Mouse (Mus musculus) forelimb bud, embryonic 11.5 days (tissue): Measurements from ENCODE around the gene Itch.
"Not testable (repeated sequence)": the region's sequence is repeated elsewhere in the genome, so short reads cannot be mapped to it uniquely, and the experiment has no call there.

Experiments
- DNase-seq: peaks from one replicate; pipeline ENCODE4 v3.0.0-alpha.2; 2012; ENCODE audit warnings: low read depth, low spot score

The Itch gene

DNA sequence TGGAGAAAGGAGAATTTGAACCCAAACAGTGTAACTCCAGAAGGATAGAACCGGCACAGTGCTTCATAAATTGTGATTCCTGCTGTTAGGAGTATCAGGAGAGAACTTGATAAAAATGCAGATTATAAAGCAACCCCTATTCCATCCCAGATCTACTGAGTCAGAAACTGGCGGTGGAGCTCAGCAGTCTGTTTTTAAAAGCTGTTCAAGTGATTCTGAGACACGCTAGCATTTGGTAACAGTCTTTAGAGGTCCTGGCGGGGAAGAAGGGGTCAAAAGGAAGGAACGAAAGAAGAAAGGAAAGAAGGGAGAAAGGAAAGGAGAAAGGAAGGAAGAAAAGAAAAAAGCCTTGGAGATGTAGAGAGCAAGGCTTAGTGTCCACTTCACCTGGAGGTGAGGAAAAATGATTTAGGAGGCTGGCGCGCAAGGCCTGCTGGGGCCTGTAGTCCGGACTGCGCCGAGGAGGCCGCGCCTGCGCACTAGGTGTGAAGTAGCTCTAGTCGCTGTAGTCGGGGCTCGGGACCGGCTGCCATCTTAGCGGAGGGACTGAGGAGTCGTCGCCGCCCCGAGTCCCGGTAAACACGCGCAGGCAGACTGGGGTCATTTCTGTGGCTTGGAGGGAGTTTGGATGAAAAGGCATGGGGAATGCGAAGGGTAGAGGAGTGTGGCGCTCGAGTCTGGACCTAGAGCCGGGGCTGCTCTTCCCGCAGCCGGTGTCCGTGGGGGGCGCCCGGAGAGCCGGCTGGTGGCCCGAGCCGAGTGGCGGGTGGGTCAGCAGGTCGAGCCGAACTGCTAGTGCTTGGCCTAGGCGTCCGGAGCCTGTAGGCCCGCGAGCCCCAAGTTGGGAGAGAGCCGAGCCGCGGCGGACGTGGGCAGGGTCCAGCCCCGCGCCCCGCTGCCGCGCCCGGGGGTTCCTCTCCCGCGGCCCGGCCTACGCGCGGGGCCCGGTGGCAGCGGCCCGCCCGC is at the start of gene Itch:
TSS of gene Itch (plus strand) at position 499 of the 966 bp plus-strand sequence.
- peak; percentile 95 for DNase-seq

DNA sequence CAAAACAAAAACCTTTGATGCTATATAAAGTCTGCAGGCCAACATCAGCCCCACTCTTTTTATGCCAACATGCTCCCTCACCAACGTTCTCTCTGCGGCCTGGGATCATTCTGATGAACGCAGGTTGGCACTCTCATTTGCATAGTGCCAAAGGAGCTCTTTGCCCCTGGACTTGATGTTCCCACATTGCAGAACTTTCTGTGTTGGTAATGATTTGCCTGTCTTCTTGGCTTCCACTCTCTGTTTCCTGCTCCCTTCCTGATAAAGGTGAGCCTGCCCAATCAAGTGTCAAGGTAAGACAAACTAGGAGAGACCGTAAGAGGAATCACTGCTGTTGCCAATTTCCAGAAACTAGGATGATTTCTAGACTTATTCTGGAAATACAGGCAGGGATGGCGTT is 48.8 kb upstream of the Itch start:
- no peak for DNase-seq

DNA sequence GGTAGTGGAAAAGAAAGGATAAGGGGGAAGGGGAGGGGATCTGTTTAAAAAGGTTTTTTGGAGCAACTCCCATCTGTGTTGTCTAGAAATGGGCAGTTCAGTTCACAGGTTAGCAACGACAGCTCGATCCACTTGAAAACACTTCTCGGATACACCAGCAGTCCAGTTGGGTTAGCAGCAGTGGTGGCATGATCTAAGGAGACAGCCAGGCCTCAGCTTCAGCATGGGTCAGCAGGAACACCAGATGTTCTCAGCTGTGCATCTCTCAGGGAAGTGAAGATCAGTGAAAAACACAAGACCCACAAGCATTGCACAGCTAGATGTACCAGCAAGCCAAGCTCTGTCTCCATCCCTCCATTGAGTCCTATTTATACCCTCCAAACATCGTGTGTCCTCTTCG is 47.0 kb upstream of the Itch start:
- DNase-seq = no peak

DNA sequence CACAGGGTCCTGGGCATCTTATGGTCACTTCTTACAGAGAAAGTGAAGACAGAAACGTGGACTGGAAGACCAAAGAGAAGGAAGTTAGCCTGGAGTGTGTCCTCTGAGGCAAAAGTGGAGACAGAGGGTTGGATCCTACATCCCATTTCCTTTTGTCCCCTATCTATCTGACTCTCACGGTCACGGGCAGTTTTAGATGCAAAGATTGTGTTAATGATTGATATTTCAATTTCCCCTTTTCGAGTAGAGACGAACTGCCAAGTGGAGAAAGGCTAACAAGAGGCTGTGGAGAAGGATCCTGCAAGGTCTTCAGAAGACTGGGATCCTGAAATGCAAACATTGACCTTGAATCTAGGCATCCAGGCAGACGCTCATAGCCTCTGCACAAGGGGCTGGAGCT is 45.0 kb upstream of the Itch start:
- DNase-seq = no peak

DNA sequence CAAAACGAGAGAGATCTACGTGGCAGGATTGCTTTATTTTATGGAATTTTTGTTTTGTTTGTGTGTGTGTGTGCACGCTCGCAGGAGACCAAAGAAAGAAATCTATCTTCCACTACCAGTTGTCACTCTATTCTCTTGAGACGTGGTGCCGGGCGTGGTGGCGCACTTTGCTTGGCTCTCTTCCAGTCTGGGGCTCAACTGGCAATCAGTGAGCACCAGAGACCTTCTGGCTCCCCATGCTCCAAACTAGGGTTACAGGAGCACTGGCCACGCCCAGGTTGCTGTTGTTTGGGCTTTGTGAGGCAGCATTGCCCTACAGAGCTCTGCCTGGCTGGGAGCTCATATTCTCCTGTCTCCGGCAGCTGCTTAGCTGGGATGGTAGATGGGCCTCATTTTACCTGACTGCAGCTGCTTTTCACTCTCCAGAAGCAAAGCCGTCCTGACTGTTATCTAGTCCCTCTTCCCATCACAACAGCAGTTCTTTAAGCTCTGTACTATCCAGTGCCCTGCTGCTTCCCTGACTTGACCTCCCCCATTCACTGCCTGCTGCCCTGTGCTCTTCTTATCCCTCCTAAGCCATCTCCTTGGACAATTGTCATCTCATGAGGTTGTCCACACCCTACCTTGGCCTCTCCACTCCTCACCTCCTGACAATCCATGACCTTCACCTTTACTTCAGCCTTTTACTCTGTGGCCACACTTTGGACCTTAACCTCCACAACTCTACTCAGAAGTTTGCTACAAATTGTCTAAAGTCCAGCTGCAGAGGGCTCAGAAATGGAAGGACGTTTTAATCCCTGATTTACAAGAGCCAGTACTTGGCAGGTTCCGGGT is 42.2 kb upstream of the Itch start:
- DNase-seq = no peak

DNA sequence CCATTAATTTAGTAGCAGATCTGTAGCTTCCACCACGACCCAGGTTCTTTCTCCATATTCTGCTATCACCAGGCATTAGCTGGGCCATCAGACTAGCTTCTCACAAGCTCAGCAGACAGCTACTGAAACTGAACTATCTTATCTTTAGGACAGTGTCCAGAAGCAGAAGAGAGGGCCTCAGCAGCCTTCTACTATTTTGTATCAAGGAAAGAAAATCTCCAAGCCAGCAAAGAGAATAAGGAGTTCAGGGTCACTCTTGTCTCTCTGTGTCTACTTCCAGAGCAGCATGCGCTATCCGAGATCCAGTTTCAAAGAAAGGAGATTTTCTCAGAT is 41.6 kb upstream of the Itch start:
- no peak for DNase-seq

DNA sequence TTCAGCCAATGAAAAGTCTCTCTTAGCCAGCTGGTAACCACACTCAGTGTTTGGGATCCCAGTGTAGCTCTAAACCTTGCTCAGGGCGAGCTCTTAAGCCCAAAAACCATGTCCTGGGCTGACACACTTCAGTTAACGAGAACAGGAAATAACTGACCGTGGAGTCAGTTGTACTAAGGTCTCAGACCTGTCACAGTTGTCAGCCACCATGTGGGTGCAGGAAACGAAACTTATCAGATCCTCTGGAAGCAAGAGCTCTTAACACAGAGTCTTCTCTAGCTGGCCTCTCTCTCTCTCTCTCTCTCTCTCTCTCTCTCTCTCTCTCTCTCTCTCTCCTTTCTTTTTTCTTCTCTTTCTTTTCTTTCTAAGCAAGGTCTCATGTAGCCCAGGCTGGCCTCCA is 39.9 kb upstream of the Itch start:
- no peak for DNase-seq

DNA sequence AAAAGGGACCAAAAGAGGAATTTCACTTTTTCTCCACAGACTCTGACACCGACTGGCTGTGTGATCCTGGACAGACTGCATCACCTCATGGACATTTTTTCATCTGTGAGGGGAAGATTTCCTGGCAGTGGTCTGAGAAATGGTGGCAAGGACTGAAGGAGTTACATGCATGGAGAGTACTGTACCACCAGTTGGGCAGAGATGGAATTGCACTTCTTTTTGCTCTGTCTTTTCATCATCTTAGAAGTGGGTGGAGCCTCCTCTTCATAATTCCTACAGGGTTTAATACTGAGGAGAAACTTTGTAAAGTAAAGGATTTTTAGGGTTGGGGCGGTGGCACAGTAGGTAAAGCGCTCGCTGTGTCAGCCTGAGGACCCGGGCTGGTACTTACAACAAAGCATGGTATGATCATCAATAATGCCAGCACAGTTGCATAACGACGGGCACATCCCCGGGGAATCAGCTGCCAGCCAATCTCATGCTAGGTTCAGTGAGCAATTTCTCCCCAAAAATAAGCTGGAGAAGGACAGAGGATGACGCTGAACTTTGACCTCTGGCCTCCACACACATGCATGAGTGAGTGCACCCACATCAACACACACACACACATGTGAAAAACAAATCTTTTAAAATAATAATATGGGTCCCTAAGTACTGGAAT is 34.5 kb upstream of the Itch start:
- no peak for DNase-seq

DNA sequence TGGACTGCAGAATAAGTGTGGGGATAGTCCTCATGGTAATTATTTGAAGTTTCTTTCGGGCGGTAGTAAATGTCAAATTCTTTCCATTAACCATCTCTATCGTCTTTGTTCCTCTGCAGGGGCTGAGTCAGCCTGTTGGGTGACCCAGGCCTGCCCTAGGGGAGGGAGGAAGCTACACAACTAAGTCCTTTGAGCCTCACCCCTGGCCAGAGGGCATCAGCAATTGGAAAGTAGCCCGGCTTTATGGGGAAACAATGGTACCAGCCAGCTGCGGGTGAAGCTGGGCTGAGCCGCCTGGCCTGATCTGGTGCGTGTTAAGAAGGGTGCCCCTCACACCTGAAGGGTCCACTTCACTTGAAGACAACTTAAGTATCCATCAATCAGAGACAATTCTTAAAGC is 33.9 kb upstream of the Itch start:
- no peak for DNase-seq

DNA sequence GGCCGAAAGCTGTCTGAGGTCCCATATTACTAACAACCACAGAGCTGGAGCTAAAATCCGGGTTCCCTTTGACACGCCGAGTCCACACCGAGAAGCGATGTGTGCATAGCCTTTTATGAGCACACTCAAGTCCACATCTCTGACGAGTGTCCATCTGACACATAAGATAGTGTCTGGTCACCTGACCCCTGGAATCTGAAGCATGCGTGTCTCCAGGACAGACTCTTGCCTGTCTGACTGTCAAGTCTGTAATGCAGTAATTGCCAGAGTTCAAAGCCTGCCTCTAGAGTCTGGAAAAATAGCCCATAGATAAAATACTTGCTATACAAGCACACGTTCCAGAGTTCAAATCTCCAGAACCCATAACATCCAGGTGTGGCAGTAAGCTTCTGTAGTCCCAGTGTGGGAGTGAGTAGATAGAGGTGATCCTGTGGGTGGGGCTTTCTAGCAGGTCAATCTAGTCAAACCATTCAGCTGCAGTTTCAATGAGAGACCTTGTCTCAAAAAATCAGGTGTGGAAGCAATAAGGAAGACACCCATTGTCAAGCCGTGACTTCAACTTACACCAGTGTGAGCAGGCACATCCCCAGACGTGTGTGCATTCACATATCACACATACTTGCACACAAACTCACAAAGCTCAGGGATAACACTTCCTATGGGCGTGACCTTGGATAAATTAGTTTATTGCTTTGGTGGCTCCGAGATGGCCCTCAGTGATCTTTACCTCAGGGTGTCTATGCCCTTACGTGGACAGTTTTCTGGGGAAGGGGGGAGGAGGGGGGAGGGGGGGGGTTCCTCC is 33.1 kb upstream of the Itch start:
- DNase-seq = no peak

DNA sequence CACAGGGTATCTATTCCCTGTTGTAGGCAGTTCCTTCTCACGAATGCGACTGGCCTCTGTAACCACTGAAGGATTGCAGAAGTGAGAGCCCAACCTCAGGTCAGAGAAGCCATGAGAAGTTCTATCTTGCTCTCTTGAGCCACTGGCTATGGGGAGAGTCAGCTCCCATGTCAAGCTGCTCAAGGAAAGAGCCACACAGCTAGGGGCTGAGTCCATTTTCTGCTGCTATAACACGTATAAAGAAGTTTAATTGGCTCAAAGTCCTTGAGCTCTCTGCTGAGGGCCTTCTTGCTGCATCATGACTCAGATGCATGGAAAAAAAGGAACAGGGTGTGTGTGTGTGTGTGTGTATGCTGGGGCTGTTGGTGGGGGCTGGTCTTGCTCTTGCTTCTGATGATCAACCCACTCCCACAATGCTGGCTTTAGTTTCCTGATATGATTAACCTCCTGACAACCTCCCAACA is 32.5 kb upstream of the Itch start:
- DNase-seq = no peak

DNA sequence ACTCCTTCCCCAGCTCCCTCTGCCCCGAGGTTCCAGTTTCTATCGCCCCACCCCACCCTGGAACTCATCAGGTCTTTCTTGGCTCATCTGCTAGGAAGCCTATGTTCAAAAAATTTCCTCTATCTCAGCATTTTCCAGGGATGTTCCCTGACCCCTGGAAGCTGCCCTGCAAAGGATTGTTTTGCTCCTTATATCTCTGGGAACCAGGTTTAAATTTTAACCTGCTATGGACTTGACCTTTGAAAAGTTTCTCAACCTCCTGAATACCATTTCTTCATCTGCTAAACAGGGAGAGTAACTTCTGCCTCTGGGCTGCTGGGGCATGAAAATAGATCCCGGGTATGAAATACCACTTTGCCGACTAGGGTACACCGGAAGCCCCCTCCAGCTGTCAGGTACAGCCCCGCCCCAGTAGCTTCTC is 31.5 kb upstream of the Itch start:
- no peak for DNase-seq

DNA sequence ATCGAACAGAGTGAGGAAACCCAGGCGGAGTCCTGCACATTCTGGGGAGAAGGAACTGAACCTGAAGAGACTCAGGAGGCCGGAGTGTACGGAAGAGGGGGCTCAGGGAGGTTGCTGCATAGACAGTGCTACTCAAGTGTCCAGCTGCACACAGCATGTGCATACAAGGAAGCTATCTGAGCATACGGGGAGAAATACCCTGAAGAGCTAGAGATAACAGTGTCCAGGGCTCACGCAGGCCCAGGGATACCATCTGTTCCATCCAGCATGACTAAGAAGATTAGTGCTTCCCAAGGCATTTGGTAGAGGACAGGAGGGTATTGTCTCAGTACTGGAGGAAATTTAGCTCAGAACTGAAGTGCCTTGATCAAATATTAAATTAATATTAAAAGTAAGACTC is 29.7 kb upstream of the Itch start:
- DNase-seq = no peak

DNA sequence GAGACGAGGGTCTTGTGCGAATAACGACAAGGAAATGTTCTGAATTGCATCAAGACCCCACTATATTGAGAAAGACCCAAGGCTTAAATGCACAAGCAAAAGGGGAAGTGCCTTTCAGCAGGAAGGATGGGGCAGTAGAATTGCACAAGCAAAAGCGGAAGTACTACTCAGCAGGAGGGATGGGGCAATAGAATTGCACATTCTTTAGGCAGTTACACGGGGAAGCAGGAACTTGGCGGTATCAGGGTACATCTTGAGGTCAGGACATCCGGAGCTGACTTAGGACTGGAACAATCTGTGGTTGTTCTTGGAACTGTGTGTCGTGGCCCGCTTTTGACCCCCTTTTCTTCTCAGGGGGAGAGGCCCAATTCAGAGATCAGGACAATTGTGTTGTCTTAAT is 26.0 kb upstream of the Itch start:
- not testable (repeated sequence) for DNase-seq

DNA sequence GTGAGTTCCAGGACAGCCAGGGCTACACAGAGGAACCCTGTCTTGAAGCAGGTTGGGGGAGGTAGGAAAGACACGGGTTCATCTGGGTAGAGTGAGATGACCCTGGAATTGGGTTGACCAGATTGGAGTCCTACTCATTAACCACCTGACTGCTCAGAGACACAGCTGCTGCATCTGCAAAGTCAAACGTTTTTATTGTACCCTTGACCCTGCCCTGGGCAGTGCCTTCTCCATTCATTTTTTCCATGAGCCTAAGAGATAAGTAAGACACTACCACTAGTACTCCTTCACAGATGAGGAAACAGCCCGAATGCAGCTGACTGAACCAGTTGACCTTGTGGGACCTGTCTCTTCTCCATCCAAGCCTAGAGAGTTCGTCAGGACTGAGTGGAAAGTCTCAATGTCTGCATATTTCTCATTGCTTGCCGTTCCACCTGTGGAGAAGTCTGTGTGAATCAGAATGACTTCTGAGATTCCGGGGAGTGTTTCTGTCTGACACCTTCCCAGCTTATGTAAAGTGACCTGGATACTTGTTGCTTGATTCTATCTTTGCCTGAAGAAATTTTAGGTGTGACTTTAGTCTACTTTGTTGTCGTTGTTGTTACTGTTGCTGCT is 18.0 kb upstream of the Itch start:
- no peak for DNase-seq

DNA sequence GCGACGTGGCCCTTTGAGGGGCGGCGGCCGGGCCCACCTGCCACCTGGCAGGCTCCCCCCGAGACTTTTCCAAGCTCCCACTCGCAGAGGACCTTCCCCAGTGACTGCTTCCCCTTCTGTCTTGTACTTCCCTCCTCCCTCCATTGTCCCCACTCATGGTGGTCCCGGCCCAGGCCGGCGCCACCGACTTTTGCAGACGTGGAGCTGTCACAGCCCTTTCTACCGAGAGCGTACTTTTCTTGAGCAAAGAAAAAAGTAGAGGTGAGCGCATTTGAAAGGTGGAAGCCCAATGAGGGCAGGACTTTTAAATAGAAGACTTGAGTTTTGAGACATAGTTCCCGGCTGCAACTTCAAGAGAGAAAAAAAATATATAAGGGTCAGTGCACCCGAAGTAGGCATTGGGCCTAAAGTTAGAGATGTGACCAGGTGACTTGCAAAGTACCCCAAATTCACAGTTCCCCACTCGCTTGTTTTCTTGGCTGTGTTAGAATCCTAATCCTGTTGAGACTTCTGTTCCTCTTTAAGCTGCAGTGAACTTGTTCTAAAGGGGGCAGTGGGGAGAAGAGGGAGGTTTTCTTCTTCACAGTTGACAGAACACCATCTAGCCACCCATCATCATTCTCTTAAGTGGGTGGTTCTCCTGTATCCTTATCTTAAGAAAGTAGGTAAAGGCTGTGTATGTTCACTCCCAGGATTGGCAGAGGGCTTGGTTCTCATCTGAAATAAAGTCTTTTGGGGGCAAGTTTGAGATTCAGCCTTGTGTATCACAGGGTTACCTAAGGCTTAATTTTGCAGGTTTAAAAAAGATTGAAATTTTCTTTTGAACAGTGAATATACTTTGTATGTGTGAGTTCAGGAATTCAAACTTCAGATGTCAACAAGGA is 910 bp downstream of the Itch start:
- peak; percentile 32 for DNase-seq

DNA sequence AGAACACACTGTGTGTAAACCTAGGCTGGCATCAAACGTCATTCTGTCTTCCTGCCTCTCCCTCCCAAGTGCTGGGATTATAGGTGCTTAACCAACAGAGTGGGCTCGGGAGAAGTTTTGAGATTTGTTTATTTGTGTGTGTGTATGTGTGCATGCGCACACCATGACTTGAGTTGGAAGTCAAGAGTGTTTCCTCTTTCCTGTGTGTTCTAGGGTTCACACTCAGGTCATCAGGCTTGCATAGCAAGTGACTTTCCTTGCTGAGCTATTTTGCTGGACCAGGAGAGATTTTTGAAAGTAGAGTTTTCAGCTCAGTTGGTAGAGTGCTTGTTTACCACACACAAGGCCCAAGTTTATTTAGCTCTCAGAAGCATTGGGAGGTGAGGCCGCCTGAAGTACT is 1.8 kb downstream of the Itch start:
- DNase-seq = no peak

DNA sequence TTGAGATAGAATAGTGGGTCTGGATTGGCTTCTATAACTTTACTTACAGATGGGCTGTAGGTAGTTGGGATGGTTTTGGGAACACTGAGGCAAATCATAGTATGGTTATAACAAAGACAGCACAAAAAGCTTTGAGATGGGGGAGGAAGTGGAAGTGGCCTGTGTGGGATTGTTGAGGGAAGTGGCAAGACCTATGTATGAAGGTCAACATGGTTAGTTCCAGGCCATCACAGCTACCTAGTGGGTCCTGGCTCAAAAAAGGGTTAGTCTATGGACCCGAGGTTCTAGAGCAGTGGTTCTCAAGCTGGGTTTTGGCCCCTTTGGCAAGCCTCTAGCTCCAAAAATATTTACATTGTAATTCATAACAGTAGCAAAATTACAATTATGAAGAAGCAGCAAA is 2.2 kb downstream of the Itch start:
- no peak for DNase-seq

DNA sequence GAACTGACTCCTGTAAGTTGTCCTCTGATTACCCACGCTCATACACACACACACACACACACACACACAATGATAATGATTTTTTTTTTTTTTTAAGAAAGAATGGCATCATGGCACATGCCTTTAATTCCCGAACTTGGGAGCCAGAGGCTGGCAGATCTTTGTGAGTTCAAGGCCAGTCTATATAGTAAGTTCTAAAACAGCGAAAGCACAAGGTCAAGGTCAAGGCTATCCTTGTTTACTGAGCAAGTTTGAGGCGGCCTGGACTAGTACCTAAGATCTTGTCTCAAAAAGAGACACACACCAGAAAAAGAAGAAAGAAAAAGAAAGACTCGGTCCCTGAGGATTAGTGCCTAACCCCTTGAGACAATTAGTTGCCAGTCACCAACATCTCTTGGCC is 7.7 kb downstream of the Itch start:
- no peak for DNase-seq

DNA sequence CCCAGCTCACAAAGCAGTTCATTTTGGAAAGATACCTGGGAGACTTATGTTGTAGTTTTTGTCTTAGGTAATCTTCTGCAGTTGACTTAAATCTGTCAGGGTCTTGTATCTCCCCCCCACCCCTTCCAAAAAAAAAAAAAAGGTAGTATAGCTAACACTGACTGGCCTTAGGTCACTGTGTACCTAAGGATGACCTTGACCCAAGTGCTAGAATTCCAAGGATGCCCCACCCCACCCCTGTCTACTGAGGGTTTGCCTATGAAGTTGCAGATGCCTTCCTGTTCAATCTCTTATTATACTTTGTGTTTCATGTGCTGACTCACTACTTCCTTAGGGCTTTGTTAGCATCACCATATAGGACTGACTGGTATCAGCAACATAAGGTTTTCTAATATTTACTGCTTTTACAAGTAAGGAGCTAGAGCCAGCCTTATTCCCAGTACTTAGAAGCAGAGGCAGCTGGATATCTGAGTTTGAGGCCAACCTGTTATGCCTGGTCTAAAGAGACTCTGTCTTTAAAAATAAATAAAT is 8.8 kb downstream of the Itch start:
- no peak for DNase-seq
